Mouse (Mus musculus) urinary bladder, adult 18-20 months (tissue): ENCODE results near the gene Helq.

ENCODE experiments used
- DNase-seq, 2 experiments: peaks; one replicate each; pipeline ENCODE4 v3.0.0; 2022; ENCODE audit warnings: low spot score in 2 of 2, mixed read lengths in 2 of 2

The Helq gene

GRCm38 (mm10) chr5:100779002-100779401 lies 19.4 kb downstream of the Helq start:
- DNase-seq: no peak

GRCm38 (mm10) chr5:100776900-100777299 lies 21.5 kb downstream of the Helq start:
- no peak for DNase-seq

DNA sequence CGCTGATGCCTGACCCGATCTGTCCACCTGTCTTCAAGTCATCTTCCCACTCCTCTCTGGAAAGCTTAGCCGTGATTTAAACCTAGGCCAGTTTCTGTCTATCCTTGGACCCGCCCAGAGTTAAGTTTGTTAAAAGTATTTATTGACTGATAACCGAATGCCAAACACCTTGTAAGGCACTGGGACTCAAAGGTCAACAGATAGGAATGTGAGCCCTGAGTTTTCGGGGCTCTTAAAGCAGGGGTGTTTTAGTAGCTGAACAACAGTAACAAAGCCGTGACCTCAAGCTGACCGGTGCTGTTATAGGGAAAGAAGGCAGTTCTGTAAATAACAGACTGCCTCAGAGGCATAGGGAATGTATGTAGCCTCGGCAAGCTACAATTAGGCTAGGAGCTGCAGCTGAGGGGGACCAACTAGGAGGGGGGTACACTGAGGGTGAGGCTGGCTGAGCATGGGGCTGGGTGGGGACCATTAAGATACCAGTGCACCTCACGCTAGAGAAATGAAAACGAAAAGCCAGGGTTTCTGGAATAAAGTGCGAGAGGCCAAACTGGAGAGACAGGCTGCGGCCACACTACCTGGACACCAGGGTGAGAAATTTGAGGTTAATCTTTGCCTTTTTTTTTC lies 22.5 kb downstream of the Helq start:
- DNase-seq: no peak

- DNase-seq: no peak
These were observed 26.8 kb downstream of the Helq start for GRCm38 (mm10) chr5:100771575-100771974.

DNA sequence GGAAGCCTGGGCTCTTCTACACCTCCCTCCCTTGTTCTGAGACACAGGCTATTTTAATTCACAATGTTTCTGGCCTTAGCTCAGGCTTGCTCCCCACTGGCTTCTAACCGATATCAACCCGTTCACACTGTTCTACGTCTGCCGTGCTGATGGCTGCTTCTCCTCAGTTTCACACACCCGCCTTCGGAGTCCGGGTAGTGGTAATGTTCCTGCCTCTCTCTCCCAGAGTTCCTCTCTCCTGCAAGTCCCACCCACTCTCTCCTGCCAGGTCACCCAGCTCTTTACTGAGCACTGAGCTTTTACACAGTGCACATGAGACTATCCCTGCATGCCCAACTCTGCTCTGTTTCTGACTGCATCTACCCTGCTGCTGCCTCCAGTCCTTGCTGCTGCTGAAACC lies 32.4 kb downstream of the Helq start:
- DNase-seq: no peak

DNA sequence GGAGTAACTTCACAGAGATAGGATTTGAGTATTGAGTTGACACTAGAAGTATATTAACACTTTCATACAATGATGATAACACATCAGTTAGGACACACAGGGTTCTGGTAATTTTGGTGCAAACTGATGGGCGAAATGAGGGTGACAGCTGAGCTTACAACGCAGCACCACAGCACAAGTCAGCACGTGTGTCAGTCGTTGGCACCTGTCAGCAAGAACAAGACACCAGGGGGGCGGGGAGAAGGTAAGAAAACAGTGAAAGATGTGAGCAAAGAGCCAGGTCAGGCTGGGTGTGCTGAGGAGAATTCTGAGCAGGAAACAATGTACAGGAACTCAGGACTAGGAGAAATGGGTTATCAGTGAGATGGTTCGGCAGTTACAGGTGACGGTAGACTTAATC lies 36.7 kb downstream of the Helq start:
- DNase-seq: no peak

DNA sequence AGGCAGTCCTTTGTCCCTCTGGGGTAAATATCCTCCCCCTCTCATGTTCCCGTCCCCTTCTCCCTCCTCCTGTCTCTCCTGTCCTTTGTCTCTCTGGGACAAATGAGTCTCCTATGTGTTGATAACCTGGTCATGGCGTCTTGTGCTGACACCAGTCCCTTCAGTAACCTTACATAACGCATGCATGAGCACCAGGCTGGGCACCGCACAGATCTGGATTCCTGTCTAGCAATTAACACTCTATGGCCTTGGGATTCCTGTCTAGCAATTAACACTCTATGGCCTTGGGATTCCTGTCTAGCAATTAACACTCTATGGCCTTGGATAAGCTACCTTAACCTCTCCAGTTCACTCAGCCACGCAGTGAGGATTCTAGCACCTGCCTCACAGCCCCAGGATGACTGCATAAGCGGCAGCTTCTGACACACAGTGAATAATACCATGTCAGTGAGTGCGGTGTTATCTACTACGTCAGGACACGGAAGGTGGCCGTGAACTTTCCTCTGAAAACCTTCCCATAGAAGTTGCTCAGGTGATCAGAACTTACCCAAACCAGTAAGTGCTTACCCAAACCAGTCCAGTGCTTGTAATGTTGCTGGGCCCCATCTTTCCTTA lies 38.2 kb downstream of the Helq start:
- DNase-seq: no peak

- DNase-seq: no peak
These were observed 40.3 kb downstream of the Helq start for GRCm38 (mm10) chr5:100758121-100758520.

- DNase-seq: no peak
These were observed 45.0 kb downstream of the Helq start for GRCm38 (mm10) chr5:100753407-100753806.

DNA sequence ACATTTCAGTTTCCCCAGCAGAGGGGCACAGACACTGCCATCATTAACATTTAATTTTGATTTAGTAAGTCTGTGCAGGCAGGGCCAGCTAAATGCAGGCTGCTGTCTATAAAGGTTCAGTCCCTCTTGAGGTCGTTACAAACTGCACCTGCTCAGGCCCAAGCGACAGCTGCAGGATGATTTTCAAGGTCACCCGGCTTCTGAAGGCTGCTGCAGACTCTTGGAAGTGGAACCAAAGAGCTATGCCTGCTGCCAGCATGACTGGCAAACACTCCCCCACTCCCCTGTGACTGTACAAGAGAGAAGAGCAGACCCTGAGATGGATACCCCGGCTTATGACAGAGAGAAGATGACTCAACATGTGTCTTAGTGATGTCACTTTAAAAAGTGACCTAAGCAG lies 46.7 kb downstream of the Helq start:
- no peak for DNase-seq

DNA sequence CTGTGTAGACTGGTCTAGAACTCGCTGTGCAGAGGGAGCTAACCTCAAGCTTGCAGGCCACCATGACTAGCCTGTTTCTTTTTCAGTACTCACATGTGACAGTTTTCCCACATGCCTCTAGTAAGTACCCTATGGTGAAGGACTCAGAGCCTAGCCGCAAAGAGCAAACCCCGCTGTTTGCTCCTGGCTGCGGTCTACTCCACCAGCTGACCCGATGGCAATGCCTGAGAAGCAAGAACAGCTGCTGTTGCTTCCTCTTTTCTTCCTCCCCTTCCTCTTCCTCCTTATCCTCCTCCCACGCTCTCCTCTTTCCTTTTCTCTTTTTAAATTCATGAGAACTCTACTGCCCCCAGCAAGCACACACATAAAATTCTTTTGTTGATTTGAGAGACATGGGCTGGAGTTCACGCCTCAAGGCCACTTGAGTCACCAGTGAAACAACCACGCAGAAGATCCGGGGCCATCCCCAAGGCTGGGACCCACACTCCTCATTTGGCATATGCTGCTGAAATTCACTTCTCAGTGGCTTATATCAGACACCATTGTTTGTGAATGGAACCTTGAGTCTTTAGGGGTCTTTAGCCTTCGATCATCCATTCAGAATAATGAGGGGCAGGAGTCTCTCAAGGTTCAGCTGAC lies 47.7 kb downstream of the Helq start:
- no peak for DNase-seq

DNA sequence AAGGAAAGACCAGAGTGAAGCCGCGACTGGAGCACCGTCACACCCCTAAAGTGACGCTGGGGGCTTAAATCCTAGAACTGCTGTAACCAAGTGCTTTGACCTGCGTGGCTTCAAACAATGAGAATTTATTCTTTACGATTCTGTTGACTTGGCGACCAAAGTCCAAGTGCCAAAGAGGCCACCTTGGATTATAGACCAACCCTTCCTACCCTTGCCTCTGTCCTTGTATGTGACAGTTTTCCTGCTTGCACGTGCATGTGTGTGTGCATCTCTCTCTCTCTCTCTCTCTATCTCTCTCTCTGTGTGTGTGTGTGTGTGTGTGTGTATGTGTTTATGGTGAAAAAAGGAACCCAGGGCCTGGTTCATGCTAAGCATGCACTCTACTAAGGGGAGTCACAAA lies 59.6 kb downstream of the Helq start:
- no peak for DNase-seq

- no peak for DNase-seq
These were observed 61.5 kb downstream of the Helq start for GRCm38 (mm10) chr5:100736919-100737318.

GRCm38 (mm10) chr5:100734535-100734934 lies 63.9 kb downstream of the Helq start:
- no peak for DNase-seq

- DNase-seq: no peak
These were observed 69.6 kb downstream of the Helq start for GRCm38 (mm10) chr5:100728757-100729156.

GRCm38 (mm10) chr5:100726001-100726400 lies 72.4 kb downstream of the Helq start:
- no peak for DNase-seq

DNA sequence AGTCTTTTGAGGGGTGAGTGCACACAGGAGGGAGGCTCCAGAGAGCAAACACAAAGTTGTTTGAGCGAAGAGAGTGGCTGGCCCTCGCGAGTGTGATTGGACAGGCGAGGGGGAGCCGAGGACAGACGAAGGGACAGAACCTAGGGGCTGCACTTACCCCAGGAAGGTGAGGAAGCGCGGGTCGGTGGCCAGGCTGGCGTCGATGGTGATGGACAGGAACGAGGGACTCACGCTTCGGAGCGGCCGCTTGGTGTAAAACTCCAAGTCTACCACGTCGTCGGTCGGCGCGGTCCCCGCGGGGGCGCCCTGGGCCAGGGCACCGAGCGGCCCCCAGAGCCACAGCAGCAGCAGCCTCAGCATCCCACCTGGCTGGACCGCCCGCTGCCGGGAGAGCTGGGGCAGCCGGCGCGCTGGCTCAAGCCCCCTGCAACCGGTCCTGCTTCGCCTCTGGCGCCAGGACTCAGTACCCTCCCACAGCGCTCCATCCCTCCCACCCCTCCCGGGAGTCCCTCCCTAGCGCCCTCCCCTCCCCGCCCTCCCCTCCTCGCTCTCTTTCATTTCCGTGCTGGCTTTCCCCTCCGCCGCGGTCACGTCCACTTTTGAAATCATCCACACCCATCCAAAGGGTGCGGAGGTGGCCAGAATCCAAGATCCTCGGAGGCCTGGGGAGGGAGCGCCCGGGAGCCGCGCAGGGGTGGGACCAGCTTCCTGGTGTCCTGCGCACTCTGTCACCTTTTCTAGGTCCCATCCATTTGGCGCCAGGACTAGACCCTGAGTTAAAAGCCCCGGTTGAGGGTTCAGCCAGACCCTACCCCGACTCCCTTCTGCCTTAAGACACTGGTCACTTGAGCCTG lies 78.9 kb downstream of the Helq start, which contains the start of gene Hpse:
Gene Hpse (minus strand): TSS at position 482 of the 854 bp plus-strand sequence.
- peak; percentile 36 to 62 for DNase-seq

DNA sequence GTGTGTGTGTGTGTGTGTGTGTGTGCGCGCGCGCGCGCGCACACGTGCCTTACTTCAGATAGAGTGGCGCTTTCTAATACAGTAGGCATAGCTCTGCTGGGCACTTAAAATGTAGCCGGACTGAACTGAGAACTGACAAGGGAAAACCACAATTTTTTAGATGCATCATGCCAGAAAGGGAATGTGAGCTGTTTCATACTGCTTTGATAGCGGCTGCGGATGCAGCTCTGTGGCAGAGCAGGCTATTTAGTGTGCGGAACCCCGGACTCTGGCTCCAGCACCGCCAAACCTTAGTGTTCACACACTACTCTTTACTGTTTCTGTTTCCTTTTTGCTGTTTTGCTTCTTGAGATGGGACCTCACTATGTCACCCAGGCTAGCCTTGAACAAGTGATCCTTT lies 81.6 kb downstream of the Helq start:
- DNase-seq: no peak
